Mouse (Mus musculus) ovary, postnatal 14 days (tissue): Measurements from ENCODE around the gene Qrfpr.

Experiments
- DNase-seq: peaks from one replicate; pipeline ENCODE4 v3.0.0; 2022; ENCODE audit warnings: low spot score

Gene Qrfpr

DNA sequence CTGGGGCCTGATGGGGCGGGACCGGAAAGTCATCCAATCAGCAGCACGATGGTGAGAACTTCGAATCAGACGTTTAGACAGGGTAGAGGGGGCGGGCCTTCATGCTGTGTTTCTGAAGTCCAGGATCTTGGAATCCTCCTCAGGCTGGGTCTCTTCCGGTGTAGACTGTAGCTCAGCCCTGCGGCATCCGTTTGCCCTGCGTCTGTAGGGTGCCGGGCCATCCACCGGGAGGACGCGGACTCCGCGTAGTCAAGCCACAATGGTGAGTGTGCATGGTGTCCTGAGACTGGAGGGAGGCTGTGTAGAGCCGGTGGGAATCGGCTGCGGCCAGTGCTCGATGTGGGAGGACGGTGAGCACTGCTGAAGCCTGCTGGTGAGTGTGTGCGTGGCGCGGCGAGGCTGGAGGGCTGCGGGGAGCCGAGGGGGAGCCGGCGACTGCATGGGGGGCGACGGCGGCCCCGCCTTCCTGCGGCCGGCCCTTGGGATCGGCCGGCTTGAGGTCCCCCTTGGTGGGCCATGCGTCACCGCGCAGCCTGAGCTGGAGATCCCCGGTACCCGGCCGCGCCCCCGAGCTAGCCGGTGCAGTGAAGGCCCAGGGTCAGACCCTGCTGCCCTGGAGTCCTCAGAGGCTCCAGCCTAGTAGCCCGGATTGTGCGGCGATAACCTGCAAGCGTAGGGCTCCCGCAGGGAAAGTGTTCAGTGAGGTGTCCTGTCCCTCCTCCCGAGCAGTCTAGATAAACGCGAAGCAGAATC is 71.0 kb downstream of the Qrfpr start, which contains the start of gene D3Ertd254e:
D3Ertd254e (plus strand) TSS at position 84 of the 753 bp plus-strand sequence.
- peak; percentile 72 for DNase-seq

DNA sequence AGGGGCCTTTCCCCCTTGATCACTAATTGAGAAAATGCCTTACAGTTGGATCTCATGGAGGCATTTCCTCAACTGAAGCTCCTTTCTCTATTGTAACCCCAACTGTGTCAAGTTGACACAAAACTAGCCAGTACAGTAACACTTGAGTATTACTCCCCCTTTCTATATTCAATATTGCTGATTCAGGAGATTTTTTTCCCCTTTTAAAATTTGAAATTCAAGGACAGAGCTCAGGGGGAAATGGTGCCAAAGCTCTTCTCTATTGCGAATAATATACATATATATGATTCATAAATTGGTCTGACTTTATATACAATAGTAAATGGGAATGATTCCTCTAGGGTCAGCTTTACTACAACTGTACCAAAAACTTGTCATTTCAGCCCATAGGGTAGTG is 71.6 kb downstream of the Qrfpr start:
- no peak for DNase-seq

DNA sequence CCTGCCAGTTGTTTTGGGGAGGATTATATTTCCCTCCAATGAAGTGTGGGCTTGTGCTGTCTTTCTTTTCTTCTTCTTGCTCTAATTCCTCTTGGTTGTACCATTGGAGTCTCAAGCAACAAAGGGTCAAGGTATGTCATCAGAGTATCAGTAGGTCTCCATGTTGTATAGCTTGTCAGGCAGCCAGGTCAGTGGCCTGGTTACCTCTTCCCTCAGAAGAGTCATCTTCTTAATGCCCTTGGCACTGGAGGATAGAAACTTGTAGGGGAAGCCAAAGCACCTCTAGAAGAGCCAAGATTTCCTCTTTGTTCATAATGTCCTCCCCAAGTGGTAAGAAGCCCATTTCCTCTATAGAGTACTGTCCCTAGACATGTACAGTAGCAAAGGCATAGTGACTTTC is 83.1 kb downstream of the Qrfpr start:
- DNase-seq, result no peak

DNA sequence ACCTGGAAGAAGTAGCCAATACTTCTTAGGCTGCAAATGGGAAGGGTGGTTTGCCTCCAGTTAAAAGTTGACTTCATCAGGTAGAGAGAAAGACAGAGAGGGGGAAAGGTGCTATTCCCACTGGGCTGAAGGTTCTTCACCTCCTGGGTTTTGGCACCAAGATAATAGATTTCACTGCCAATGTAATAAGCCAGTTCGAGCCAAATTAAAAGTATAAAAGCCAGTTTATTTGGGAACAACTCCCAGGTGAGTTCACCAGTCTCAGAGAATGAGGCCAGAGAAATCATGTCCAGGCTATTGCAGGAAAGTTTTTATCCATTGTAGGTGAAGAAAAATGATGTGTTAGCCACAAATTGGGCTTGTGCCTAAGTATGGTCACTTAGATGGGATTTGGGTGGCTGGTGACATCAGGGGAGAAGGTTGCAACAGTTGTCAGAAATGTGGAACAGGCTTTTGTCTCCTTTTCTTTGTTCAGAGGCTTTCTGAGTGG is 83.9 kb downstream of the Qrfpr start:
- DNase-seq, result no peak

DNA sequence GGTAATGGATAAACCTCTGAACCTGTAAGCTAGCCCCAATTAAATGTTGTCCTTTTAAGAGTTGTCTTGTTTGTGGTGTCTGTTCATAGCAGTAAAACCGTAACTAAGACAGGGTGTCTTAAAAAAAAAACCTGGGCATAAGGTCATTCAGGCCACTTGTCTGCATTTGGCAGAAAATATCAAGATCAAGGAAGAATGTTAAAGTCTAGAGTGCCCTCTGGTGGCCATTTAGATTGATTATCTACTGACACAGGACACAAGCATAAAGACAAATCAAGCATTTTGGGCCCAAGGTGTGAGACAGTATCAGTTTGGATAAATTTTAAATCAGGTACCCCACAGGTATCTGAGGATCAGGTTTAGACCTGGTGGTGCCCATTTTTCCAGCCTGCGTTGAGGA is 84.6 kb downstream of the Qrfpr start:
- no peak for DNase-seq

DNA sequence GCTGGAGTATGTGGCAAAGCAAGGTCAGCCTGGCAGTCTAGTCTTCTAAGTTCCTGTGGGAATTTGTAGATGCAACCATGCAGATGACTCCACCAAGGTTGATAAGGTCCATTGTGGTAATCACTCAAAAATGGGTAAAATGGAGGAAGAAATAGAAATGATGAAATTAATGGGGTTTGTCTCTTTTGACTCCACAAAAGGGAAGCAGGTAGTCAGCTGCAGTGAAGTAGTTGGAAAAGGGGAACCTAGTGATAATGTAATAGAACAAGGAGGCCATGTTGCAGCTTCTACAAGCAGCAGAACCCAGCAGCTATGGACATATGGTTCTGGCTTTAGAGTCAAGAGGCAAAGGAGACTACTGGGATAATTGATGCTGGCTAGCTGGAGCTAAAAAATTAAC is 86.0 kb downstream of the Qrfpr start:
- DNase-seq, result no peak
